Mouse (Mus musculus) c-Kit-positive CD71-negative TER-119-negative erythroid progenitor cells, embryonic 14.5 days (primary cell): ENCODE data around the gene Vamp4.

Experiments used
- DNase-seq: peaks from one replicate; pipeline ENCODE4 v3.0.0-alpha.2; 2013; ENCODE audit warnings: low read depth

The Vamp4 gene

GRCm38 (mm10) chr1:162570260-162570748, at the start of gene Vamp4:
Gene Vamp4, plus strand, starts transcription at chr1:162570515.
- peak; percentile 82 for DNase-seq

DNA sequence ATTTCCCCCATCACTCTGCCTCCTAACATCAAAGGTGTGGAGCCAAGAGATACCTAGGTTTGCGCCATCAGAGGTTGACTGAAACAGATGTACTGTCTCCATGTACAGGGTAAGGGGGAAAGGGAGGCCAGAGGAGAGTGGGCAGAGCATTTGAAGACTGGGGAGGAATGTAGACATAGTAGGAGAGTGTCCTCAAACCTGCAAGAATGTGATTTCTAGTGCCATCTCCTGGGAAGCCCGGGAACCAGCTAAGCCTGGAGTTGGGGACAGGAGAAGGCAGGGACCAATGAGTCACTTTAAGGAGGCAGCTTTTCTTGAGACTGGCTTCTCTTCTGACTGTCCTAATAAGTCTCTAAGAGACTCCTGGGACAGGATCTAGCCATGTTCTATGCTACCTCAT, 40.7 kb upstream of the Vamp4 start:
- DNase-seq = no peak

GRCm38 (mm10) chr1:162530666-162531065, 39.6 kb upstream of the Vamp4 start:
- DNase-seq = no peak

DNA sequence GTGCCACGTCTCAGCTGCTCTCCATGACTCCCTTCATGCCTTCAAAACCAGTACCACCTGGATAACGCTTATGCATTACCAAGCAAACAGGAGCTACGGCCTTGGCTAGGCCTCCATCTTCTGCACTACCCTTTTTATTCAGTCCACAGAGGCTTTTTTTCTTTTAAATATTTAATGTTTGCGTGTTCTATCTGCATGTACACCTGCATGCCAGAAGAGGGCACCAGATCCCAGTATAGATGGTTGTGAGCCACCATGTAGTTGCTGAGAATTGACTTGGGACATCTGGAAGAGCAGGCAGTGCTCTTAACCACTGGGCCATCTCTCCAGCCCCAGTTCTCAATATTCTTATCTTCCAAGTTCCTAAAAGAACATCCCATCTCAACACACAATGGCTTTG, 38.7 kb upstream of the Vamp4 start:
- DNase-seq = no peak

GRCm38 (mm10) chr1:162532330-162532729, 38.0 kb upstream of the Vamp4 start:
- no peak for DNase-seq

DNA sequence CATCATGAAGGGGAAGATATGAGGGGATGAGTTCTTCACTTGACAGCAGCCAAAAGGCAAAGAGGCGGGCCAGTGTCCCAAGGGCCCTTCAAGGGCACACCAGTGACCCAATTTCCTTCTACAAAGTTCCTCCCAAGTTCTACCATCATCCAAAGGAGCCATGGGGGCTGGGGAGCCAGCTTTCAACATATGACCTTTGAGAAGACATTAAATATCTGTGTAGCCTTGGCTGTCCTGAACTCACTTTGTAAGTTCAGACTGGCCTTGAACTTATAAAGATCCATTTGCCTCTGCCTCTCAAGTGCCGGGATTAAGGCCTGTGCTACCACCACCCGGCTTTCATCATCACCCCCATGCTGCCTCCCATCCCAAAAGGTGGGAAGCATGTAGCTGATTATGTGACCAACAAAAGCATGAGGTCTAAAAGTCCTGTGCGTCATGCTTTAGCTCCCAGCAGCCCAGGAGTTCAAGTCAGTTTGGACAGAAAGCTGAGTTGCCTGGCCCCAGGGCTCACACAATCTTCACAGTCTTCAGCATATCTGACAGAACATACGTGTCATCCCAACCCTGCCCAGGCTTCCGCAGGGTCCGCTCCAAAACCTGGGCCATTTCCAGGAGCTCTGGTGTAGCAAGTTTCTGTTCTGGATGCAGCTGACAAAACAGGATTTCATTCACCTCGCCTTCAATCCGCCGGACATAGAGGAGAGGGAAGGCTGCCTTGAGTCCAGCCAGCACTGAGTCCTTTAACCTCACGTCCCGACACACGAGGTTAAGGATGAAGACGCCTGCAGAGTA, 36.4 kb upstream of the Vamp4 start:
- no peak for DNase-seq

DNA sequence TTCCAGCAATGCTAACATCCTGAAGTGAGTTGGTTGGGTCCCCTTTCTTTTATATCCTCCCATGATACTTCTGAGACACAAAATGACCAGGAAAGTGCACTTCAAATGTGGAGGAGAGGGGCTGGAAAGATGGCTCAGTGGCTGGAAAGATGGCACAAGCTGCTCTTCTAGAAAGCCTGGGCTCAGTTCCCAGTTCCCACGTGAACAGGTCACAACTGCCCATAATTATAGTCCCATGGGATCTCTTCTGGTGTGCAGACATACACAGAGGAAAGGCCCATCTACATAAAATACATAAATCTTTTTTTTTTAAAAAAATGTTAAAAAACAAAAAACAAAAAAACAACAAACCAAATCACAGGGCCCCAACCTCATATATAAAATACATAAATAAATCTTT, 27.1 kb upstream of the Vamp4 start:
- DNase-seq = no peak

GRCm38 (mm10) chr1:162547607-162548006, 22.7 kb upstream of the Vamp4 start:
- DNase-seq = no peak

DNA sequence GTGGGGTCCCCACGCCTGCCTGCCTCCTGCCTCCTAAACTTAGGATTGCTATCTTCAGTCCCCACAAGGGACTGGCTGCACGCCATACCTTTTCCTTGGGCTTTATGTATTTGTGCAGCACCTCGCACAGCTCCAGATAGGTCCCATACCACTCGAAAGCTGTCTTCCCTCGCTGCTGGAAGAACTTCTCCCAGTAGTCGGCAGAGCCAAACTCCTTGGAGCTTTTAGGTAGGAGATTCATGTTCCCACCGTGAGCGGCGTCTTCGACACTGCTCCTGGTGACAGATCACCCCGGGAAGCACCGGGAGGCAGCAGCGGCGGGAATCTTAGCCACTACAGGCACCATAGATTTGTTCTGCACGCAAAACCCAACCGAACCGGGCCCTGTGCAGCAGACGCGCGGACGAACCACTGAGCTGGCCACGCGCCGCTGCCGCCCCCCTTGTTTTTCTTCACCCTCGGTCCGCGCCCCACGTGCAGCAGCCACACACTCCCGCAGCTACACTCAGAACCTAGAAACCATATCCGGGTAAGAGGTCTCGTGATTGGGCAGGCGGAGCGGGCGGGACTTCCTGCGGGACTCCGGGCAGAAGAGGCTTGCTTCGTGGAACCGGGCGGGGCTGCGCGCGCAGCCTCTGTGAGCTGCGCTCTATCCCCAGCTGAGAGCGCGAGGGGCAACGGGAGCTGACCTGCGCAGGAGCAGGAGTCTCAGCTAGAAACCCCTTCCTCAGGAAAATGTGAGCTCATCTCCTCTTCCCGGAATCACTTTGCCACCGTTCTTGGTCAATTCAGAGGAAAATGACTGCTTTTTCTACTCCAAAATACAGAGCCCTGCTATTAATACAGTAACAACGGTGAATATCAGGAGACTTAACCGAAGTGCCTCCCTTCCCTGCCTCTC, 22.0 kb upstream of the Vamp4 start, which contains the start of gene Mettl13:
Gene Mettl13, minus strand, starts transcription at position 536 of the 901 bp plus-strand sequence.
- peak; percentile 85 for DNase-seq

DNA sequence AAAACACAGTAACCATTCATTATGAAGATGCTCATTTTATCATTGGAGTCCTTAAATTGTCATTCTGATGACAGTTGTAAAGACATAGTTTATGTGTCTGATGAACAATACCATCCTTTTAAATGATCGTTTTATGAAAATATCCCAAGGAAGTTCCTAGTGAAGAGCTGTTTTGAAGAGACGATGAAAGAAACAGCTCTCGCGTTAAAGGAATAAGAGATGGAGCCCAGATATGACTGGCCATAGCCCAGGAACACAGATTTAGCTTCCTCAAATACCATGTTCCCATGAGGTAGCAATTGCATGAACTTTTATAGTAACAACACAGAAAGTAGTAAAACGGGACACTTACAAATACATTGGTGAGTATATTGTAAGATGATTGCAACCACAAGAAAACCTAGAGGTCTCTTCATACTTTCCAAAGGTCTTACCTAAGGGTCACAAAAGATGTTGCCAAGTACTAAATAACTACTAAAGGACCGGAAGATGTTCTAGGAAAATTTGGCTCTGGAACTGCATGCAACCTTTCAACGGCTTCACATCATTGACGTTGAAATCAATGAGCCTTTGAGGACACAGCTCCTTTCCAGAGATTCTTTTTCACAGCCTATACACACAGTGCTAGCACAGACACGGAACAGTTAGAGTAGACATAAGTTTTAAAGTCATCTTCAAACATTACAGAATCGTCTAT, 21.2 kb upstream of the Vamp4 start:
- no peak for DNase-seq

DNA sequence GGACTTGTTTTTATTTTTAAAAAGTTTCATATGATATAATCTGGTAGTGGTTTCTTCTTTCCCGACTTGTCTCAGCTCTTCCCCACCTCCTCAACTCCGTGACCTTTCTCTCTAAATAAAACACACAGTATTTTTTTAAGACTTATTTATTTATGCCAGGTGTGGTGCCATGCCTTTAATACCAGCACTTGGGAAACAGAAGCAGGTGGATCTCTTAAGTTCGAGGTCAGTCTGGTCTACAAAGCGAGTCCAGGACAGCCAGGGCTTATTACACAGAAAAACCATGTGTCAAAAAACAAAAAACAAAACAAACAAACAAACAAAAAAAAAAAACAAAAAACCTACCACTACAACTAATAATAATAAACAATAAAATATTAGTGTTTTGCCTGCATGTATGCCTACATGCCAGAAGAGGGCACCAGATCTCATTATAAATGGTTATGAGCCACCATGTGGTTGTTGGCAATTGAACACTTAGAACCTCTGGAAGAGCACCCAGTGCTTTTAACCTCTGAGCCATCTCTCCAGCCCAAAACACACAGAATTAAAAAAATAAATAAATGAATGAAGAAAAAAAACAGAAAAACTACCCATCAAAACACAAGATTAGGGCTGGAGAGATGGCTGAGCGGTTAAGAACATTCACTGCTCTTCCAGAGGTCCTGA, 20.6 kb upstream of the Vamp4 start:
- no peak for DNase-seq

- DNase-seq = no peak
Measured at GRCm38 (mm10) chr1:162552956-162553355, 17.4 kb upstream of the Vamp4 start.

- no peak for DNase-seq
Measured at GRCm38 (mm10) chr1:162554193-162554592, 16.1 kb upstream of the Vamp4 start.

GRCm38 (mm10) chr1:162563236-162563635, 7.1 kb upstream of the Vamp4 start:
- no peak for DNase-seq

- DNase-seq = no peak
Measured at GRCm38 (mm10) chr1:162564992-162565391, 5.3 kb upstream of the Vamp4 start.

- no peak for DNase-seq
Measured at GRCm38 (mm10) chr1:162567351-162567750, 3.0 kb upstream of the Vamp4 start.

DNA sequence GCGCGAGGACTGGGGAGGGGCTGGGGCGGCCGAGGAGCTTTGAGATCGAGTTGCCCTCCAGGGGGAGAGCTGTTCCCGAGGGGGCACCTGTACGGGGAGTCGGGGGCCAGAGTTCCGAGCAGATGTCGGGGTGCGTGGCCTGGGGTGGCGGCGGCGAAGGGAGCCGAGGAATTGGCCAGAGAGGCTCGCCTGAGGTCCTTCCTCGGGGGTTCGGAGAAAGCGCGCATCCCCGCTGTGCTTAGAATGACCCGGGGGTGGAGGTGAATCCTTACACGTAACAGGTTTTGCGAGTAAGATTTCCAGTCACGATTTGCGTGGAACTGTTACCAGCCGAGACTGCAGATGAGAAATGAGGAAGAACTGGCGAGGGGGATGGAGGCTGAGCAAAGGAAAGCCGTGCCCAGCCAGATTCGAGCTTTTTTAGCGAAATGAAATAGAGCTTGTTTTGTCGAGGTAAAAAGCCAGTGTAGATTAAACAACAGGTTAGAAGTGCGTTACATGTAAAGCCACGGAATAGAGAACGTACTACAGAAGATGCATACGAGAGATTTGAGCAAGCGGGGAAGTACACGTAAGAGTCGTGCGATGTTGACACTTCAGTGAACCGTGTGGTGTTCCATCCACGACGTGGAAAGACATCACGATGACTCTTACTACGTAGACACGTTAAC, 751 bp downstream of the Vamp4 start:
- DNase-seq = no peak

DNA sequence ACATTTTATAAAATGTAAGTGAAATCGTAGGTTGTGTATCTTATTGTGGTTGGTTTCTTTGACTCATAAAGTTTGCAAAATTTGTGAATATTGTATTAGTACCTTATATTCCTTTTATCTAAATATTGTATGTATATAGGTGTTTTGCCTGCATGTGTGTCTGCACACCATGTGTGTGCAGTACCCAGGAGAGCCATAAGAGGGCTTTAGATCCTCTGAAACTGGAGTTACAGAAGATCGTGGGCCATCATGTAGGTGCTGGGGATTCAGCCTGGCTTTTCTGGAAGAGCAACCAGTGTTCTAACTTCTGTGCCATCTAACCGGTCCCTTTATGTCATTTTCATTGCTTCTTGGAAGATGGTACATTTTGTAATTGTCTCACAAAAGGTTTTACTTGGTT, 4.8 kb downstream of the Vamp4 start:
- DNase-seq = no peak

GRCm38 (mm10) chr1:162582884-162583283, 12.6 kb downstream of the Vamp4 start:
- DNase-seq = no peak

- no peak for DNase-seq
Measured at GRCm38 (mm10) chr1:162586282-162586681, 16.0 kb downstream of the Vamp4 start.

DNA sequence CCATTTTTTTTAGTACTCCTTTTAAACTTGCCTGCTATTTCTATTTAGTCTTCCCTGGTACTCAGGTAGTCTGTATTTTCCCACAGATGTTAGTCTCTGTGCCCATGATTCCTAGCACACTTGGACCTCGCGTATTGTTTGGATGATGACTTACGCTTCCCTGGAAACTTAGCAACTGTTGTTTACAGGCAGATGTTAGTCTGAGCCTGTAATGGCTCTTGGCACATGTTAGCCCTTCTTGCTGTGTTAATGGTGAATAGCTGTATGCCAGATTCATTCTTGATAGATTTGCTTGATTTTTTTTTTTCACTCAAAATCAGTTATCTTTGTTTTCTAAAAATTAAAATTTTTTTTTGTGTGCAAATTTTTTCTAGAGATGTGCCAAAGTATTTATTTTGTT, 18.3 kb downstream of the Vamp4 start:
- DNase-seq = no peak
